In genomic region chr11:102465713-102466436, GRCm38 (mm10) we compare ENCODE assay signal across 8 mouse cellular contexts. TPM values are rescaled to one million over a fixed set of nuclear protein-coding genes. Genes with fewer than 3 reads are reported as not detected.
DNase-seq lines count a peak whose midpoint lies in the region; ATAC-seq and TF ChIP-seq lines count a peak whose summit lies in the region.

No protein-coding gene starts in this region.

- H3K9ac ChIP-seq in lung, postnatal 0 days (replicated peaks; ENCODE audit: low read depth), result no peak overlapping the region

- 8% methylated on average over 26 of the region's 26 CpGs for WGBS in hindbrain, embryonic 10.5 days
- WGBS in lung, postnatal 0 days, result 18% methylated on average over 26 of the region's 26 CpGs

- H3K4me3 ChIP-seq in hindbrain, embryonic 10.5 days, result peak overlapping the region; percentile 23; the same call in 1 of the 2 replicates
- H3K4me3 ChIP-seq in lung, postnatal 0 days (ENCODE audit: low read depth, low read length), result no peak overlapping the region

- no peak overlapping the region for H3K4me2 ChIP-seq in lung, postnatal 0 days (replicated peaks; ENCODE audit: low read depth, low read length)

- TF ChIP-seq EP300 in lung, postnatal 0 days (IDR thresholded peaks at IDR 0.05), result no peak

- TF ChIP-seq CTCF in lung, postnatal 0 days (IDR thresholded peaks at IDR 0.05), result no peak

- peak; percentile 29 for ATAC-seq in lung, postnatal 0 days

- H3K27me3 ChIP-seq in hindbrain, embryonic 10.5 days (ENCODE audit: insufficient read depth, poor library complexity, severe bottlenecking), result peaks cover 62% of the 10 kb centered on the region
- no peaks in the 10 kb centered on the region for H3K27me3 ChIP-seq in lung, postnatal 0 days (replicated peaks; ENCODE audit: insufficient read depth, low read length)

- H3K27ac ChIP-seq in hindbrain, embryonic 10.5 days, result no peak overlapping the region
- H3K27ac ChIP-seq in lung, postnatal 0 days (ENCODE audit: low read length), result no peak overlapping the region

- H3K4me1 ChIP-seq in hindbrain, embryonic 10.5 days (replicated peaks), result peaks cover 37% of the 10 kb centered on the region
- H3K4me1 ChIP-seq in lung, postnatal 0 days (ENCODE audit: insufficient read depth, low read depth, low read length), result peaks cover 8% of the 10 kb centered on the region; the same call in 1 of the 2 replicates

- no peaks in the 10 kb centered on the region for H3K9me3 ChIP-seq in hindbrain, embryonic 10.5 days
- H3K9me3 ChIP-seq in lung, postnatal 0 days (ENCODE audit: low read length), result no peaks in the 10 kb centered on the region

- H3K36me3 ChIP-seq in hindbrain, embryonic 10.5 days, result no peaks in the 10 kb centered on the region
- no peaks in the 10 kb centered on the region for H3K36me3 ChIP-seq in lung, postnatal 0 days (ENCODE audit: insufficient read depth, low read length)

- DNase-seq in 3T3-L1 (ENCODE audit: low read depth, low spot score), result peak; percentile 99
- peak; percentile 66 for DNase-seq in adrenal gland, postnatal 25 days
- DNase-seq in frontal cortex, postnatal 10 days (ENCODE audit: low spot score in 2 of 2), result peak; percentile 50 to 66
- DNase-seq in hindbrain, embryonic 10.5 days (ENCODE audit: low spot score), result peak; percentile 56
- DNase-seq in layer of hippocampus, adult 9-11 months, result peak; percentile 79
- DNase-seq in lung, postnatal 0 days (ENCODE audit: low spot score), result peak; percentile 87
- DNase-seq in right cerebral cortex, postnatal 25 days, result peak; percentile 63
- no peak for DNase-seq in spleen, postnatal 14 days (ENCODE audit: low spot score in 2 of 2)

RNA-seq across cellular contexts. Expression of gene Itga2b, which starts 4.0 kb away (rescaled TPM):
- total RNA-seq in adrenal gland, postnatal 25 days (2021), result 2.2 and 4.7 TPM in 2 replicates
- 5.6 and 8.3 TPM in 2 replicates for polyA plus RNA-seq in hindbrain, embryonic 10.5 days (2016; fragmentation: Nextera tagmentation; extraction: Ambion mirVana)
- polyA plus RNA-seq in lung, postnatal 0 days (2015; fragmentation: Nextera tagmentation; extraction: Ambion mirVana), result 13.0 and 14.9 TPM in 2 replicates

RNA-seq across cellular contexts. Expression of gene Fam171a2, which starts 18.4 kb away (rescaled TPM):
- total RNA-seq in adrenal gland, postnatal 25 days (2021), result 4.3 and 8.7 TPM in 2 replicates
- polyA plus RNA-seq in hindbrain, embryonic 10.5 days (2016; fragmentation: Nextera tagmentation; extraction: Ambion mirVana), result 5.2 and 8.3 TPM in 2 replicates
- 3.2 and 3.4 TPM in 2 replicates for polyA plus RNA-seq in lung, postnatal 0 days (2015; fragmentation: Nextera tagmentation; extraction: Ambion mirVana)

RNA-seq across cellular contexts. Expression of gene Grn, which starts 35.8 kb away (rescaled TPM):
- total RNA-seq in adrenal gland, postnatal 25 days (2021), result 198 and 230 TPM in 2 replicates
- polyA plus RNA-seq in hindbrain, embryonic 10.5 days (2016; fragmentation: Nextera tagmentation; extraction: Ambion mirVana), result 76.8 and 88.9 TPM in 2 replicates
- 215 and 223 TPM in 2 replicates for polyA plus RNA-seq in lung, postnatal 0 days (2015; fragmentation: Nextera tagmentation; extraction: Ambion mirVana)

RNA-seq across cellular contexts. Expression of gene Slc25a39, which starts 58.1 kb away (rescaled TPM):
- total RNA-seq in adrenal gland, postnatal 25 days (2021), result 439 and 629 TPM in 2 replicates
- 236 TPM in 2 replicates for polyA plus RNA-seq in hindbrain, embryonic 10.5 days (2016; fragmentation: Nextera tagmentation; extraction: Ambion mirVana)
- polyA plus RNA-seq in lung, postnatal 0 days (2015; fragmentation: Nextera tagmentation; extraction: Ambion mirVana), result 214 TPM in 2 replicates

Comparison
In these comparisons a context has a peak if more than half of its experiments do, and no peak if none do; other contexts are left out.
1. DNase-seq: peak in 3T3-L1 (single experiment), adrenal gland, postnatal 25 days (single experiment), frontal cortex, postnatal 10 days (2 of 2), hindbrain, embryonic 10.5 days (single experiment), layer of hippocampus, adult 9-11 months (single experiment), lung, postnatal 0 days (single experiment) and right cerebral cortex, postnatal 25 days (single experiment); none in spleen, postnatal 14 days (0 of 2).